ENCODE assay signal across 11 mouse cellular contexts in the genomic region with DNA sequence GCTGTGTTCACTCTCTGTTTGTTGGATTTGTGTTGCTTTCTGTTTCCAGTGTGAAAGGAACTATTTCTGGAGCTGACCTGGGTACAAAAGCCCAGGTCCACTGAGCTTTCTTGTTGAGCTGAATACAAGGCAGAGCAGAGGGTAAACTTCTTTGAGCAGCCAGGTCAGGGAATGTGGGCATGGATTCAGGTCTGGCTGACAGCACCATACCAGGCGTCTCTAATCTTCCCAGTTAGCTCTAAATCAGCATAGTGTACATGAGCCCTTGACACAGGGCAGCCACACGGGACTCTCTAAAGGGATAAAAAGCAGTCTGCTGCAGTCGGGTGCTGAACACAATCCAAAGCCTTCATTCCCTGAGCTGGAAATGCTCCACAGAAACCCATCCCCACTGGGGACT.
A peak's percentile ranks its signal among the peaks of the same experiment; 100 is the strongest.
DNase-seq lines count a peak whose midpoint lies in the region; ATAC-seq and TF ChIP-seq lines count a peak whose summit lies in the region.
"Had no signal": no experiment of that assay in that cellular context is flagged by ENCODE, and none has a peak within 500 bp of the region (broad histone marks: within the 10 kb centered on the region; RNA-seq: fewer than 3 reads in every experiment).

No protein-coding gene starts in this region.

- no peak overlapping the region for H3K9ac ChIP-seq in liver, embryonic 15.5 days
- H3K9ac ChIP-seq in liver, postnatal 0 days (replicated peaks): no peak overlapping the region
- H3K9ac ChIP-seq: limb, embryonic 15.5 days had no signal

- no peak for TF ChIP-seq CTCF in gastrocnemius, adult 2 months (IDR thresholded peaks at IDR 0.05)
- no peak for TF ChIP-seq CTCF in liver, postnatal 0 days (IDR thresholded peaks at IDR 0.05; ENCODE audit: low read depth)

- intact Hi-C loops in gastrocnemius, adult 2 months (cut with DNase I): no loop called here
- intact Hi-C loops in heart, postnatal 36 days (cut with DNase I): no loop called here

- no peak for TF ChIP-seq EP300 in liver, postnatal 0 days (IDR thresholded peaks at IDR 0.05; ENCODE audit: low read depth)

- no peaks in the 10 kb centered on the region for H3K36me3 ChIP-seq in liver, embryonic 15.5 days (replicated peaks)
- no peaks in the 10 kb centered on the region for H3K36me3 ChIP-seq in liver, postnatal 0 days (replicated peaks; ENCODE audit: insufficient read depth, low read length)
- H3K36me3 ChIP-seq: limb, embryonic 15.5 days had no signal

- H3K4me1 ChIP-seq in liver, embryonic 15.5 days (replicated peaks): no peaks in the 10 kb centered on the region; the same call in 1 of the 2 replicates
- 0 out of 2 replicates have a peak, but pooled peaks cover 4% of the 10 kb centered on the region for H3K4me1 ChIP-seq in liver, postnatal 0 days (ENCODE audit: insufficient read depth)

- DNase-seq in gastrocnemius, adult 2 months: peak; percentile 18
- DNase-seq in gastrocnemius, postnatal 4 days (ENCODE audit: low spot score in 2 of 2): no peak
- DNase-seq in liver, postnatal 0 days: no peak
- peak; percentile 36 for DNase-seq in heart, adult 8-10 months (ENCODE audit: low spot score)
- DNase-seq in heart, postnatal 36 days: peak; percentile 27 to 51
- no peak for DNase-seq in cerebellum, adult 11 months
- DNase-seq in thymus, postnatal 25 days: no peak
- DNase-seq: spleen, adult 18-20 months; thymus, postnatal 36 days had no signal

- H3K9me3 ChIP-seq in liver, embryonic 15.5 days (replicated peaks): no peaks in the 10 kb centered on the region
- H3K9me3 ChIP-seq in liver, postnatal 0 days (ENCODE audit: low read length): no peaks in the 10 kb centered on the region
- H3K9me3 ChIP-seq: limb, embryonic 15.5 days had no signal

- WGBS in liver, embryonic 15.5 days (ENCODE audit: insufficient replicate concordance): 43% methylated on average over 3 of the region's 3 CpGs
- WGBS in liver, postnatal 0 days (ENCODE audit: insufficient replicate concordance): 49% methylated on average over 3 of the region's 3 CpGs

- H3K4me2 ChIP-seq in liver, embryonic 15.5 days: no peak overlapping the region
- no peak overlapping the region for H3K4me2 ChIP-seq in liver, postnatal 0 days (ENCODE audit: low read depth, low read length)
- H3K4me2 ChIP-seq: limb, embryonic 15.5 days had no signal

- H3K4me3 ChIP-seq in gastrocnemius, adult 2 months: peak overlapping the region; percentile 5; the same call in 1 of the 2 replicates
- no peak overlapping the region for H3K4me3 ChIP-seq in liver, embryonic 15.5 days (replicated peaks)
- H3K4me3 ChIP-seq in liver, postnatal 0 days (ENCODE audit: low read depth, low read length): no peak overlapping the region
- H3K4me3 ChIP-seq: limb, embryonic 15.5 days had no signal

- H3K27me3 ChIP-seq in liver, embryonic 15.5 days: no peaks in the 10 kb centered on the region
- no peaks in the 10 kb centered on the region for H3K27me3 ChIP-seq in liver, postnatal 0 days (ENCODE audit: insufficient read depth, low read length)
- H3K27me3 ChIP-seq: limb, embryonic 15.5 days had no signal

- no peak for ATAC-seq in liver, embryonic 15.5 days (ENCODE audit: insufficient read depth)
- no peak for ATAC-seq in liver, postnatal 0 days

- no peak overlapping the region for H3K27ac ChIP-seq in gastrocnemius, adult 2 months
- H3K27ac ChIP-seq in liver, embryonic 15.5 days (replicated peaks): 0 out of 2 replicates have a peak overlapping the region, but pooled peaks have one; percentile 11
- H3K27ac ChIP-seq in liver, postnatal 0 days (ENCODE audit: low read depth): no peak overlapping the region
- H3K27ac ChIP-seq: limb, embryonic 15.5 days had no signal

Comparison
In these comparisons a context has a peak if more than half of its experiments do, and no peak if none do; other contexts are left out.
1. DNase-seq: peak in gastrocnemius, adult 2 months (single experiment), heart, adult 8-10 months (single experiment) and heart, postnatal 36 days (2 of 2); none in gastrocnemius, postnatal 4 days (0 of 2), liver, postnatal 0 days (single experiment), cerebellum, adult 11 months (single experiment) and thymus, postnatal 25 days (single experiment).